Mouse (Mus musculus): ENCODE measurements around the gene Ptprf.

Gene Ptprf

GRCm38 (mm10) chr4:118272871-118273270 lies 18.3 kb downstream of the Ptprf start:
- no peak for TF ChIP-seq GATA4 (IDR thresholded peaks at IDR 0.05; ENCODE audit: insufficient replicate concordance, low read length)

GRCm38 (mm10) chr4:118272258-118272657 lies 18.9 kb downstream of the Ptprf start:
- no peak for TF ChIP-seq GATA4 (IDR thresholded peaks at IDR 0.05; ENCODE audit: insufficient replicate concordance, low read length)

- no peak for TF ChIP-seq GATA4 (IDR thresholded peaks at IDR 0.05; ENCODE audit: insufficient replicate concordance, low read length)
Observed at GRCm38 (mm10) chr4:118271556-118272074, 19.6 kb downstream of the Ptprf start.

GRCm38 (mm10) chr4:118270706-118271105 lies 20.5 kb downstream of the Ptprf start:
- no peak for TF ChIP-seq GATA4 (IDR thresholded peaks at IDR 0.05; ENCODE audit: insufficient replicate concordance, low read length)

GRCm38 (mm10) chr4:118269999-118270398 lies 21.2 kb downstream of the Ptprf start:
- TF ChIP-seq GATA4 (IDR thresholded peaks at IDR 0.05; ENCODE audit: insufficient replicate concordance, low read length), result no peak

- no peak for TF ChIP-seq GATA4 (IDR thresholded peaks at IDR 0.05; ENCODE audit: insufficient replicate concordance, low read length)
Observed at GRCm38 (mm10) chr4:118268429-118269212, 22.6 kb downstream of the Ptprf start.

- TF ChIP-seq GATA4 (IDR thresholded peaks at IDR 0.05; ENCODE audit: insufficient replicate concordance, low read length), result no peak
Observed at GRCm38 (mm10) chr4:118265557-118265956, 25.6 kb downstream of the Ptprf start.

GRCm38 (mm10) chr4:118261771-118262473 lies 29.3 kb downstream of the Ptprf start:
- no peak for TF ChIP-seq GATA4 (IDR thresholded peaks at IDR 0.05; ENCODE audit: insufficient replicate concordance, low read length)

- no peak for TF ChIP-seq GATA4 (IDR thresholded peaks at IDR 0.05; ENCODE audit: insufficient replicate concordance, low read length)
Observed at GRCm38 (mm10) chr4:118261291-118261690, 29.9 kb downstream of the Ptprf start.

GRCm38 (mm10) chr4:118260551-118261267 lies 30.5 kb downstream of the Ptprf start:
- TF ChIP-seq GATA4 (IDR thresholded peaks at IDR 0.05; ENCODE audit: insufficient replicate concordance, low read length), result no peak

- TF ChIP-seq GATA4 (IDR thresholded peaks at IDR 0.05; ENCODE audit: insufficient replicate concordance, low read length), result no peak
Observed at GRCm38 (mm10) chr4:118259782-118260463, 31.3 kb downstream of the Ptprf start.

GRCm38 (mm10) chr4:118257977-118258376 lies 33.2 kb downstream of the Ptprf start:
- TF ChIP-seq GATA4 (IDR thresholded peaks at IDR 0.05; ENCODE audit: insufficient replicate concordance, low read length), result no peak

- no peak for TF ChIP-seq GATA4 (IDR thresholded peaks at IDR 0.05; ENCODE audit: insufficient replicate concordance, low read length)
Observed at GRCm38 (mm10) chr4:118257416-118257815, 33.8 kb downstream of the Ptprf start.

- TF ChIP-seq GATA4 (IDR thresholded peaks at IDR 0.05; ENCODE audit: insufficient replicate concordance, low read length), result no peak
Observed at GRCm38 (mm10) chr4:118256217-118256616, 35.0 kb downstream of the Ptprf start.

- no peak for TF ChIP-seq GATA4 (IDR thresholded peaks at IDR 0.05; ENCODE audit: insufficient replicate concordance, low read length)
Observed at GRCm38 (mm10) chr4:118254953-118255352, 36.3 kb downstream of the Ptprf start.

Measured in liver, adult (tissue).